Mouse (Mus musculus): ENCODE measurements around the gene Tulp2. TPM values are rescaled to one million over a fixed set of nuclear protein-coding genes. Genes with fewer than 3 reads are reported as not detected.

The Tulp2 gene
- total RNA-seq, 2 experiments from 2014 or later: 0.07 TPM; not detected in 1

Other genes starting within 250 kb of the Tulp2 start
Only the 30 nearest of the 36 such genes appear.
- gene Slc6a21, start 204.4 kb upstream of the Tulp2 start, total RNA-seq (2015): 0.10 TPM in 1 of 2 replicates, not detected in the other
- not detected in 2 replicates for gene Slc6a21, start 204.4 kb upstream of the Tulp2 start, total RNA-seq (2017)
- gene Trpm4, start 148.1 kb upstream of the Tulp2 start, total RNA-seq (2015): 1.0 and 1.8 TPM in 2 replicates
- 1.2 and 1.4 TPM in 2 replicates for gene Trpm4, start 148.1 kb upstream of the Tulp2 start, total RNA-seq (2017)
- gene Hrc, start 146.6 kb upstream of the Tulp2 start, total RNA-seq (2015): not detected in 2 replicates
- not detected in 2 replicates for gene Hrc, start 146.6 kb upstream of the Tulp2 start, total RNA-seq (2017)
- not detected in 2 replicates for gene Ppfia3, start 114.9 kb upstream of the Tulp2 start, total RNA-seq (2015)
- not detected in 2 replicates for gene Ppfia3, start 114.9 kb upstream of the Tulp2 start, total RNA-seq (2017)
- gene Lin7b, start 111.3 kb upstream of the Tulp2 start, total RNA-seq (2015): not detected in 2 replicates
- gene Lin7b, start 111.3 kb upstream of the Tulp2 start, total RNA-seq (2017): not detected in 2 replicates
- 105 and 107 TPM in 2 replicates for gene Snrnp70, start 86.1 kb upstream of the Tulp2 start, total RNA-seq (2015)
- gene Snrnp70, start 86.1 kb upstream of the Tulp2 start, total RNA-seq (2017): 387 and 490 TPM in 2 replicates
- not detected in 2 replicates for gene Kcna7, start 76.2 kb upstream of the Tulp2 start, total RNA-seq (2015)
- not detected in 2 replicates for gene Kcna7, start 76.2 kb upstream of the Tulp2 start, total RNA-seq (2017)
- 0.10 TPM in 1 of 2 replicates, not detected in the other for gene Ntf5, start 68.2 kb upstream of the Tulp2 start, total RNA-seq (2015)
- gene Ntf5, start 68.2 kb upstream of the Tulp2 start, total RNA-seq (2017): not detected in 2 replicates
- not detected in 2 replicates for gene Lhb, start 61.1 kb upstream of the Tulp2 start, total RNA-seq (2015)
- not detected in 2 replicates for gene Lhb, start 61.1 kb upstream of the Tulp2 start, total RNA-seq (2017)
- 22.6 and 26.2 TPM in 2 replicates for gene Gys1, start 47.0 kb upstream of the Tulp2 start, total RNA-seq (2015)
- gene Gys1, start 47.0 kb upstream of the Tulp2 start, total RNA-seq (2017): 22.3 and 24.4 TPM in 2 replicates
- gene Ruvbl2, start 43.8 kb upstream of the Tulp2 start, total RNA-seq (2015): 180 and 205 TPM in 2 replicates
- 170 and 193 TPM in 2 replicates for gene Ruvbl2, start 43.8 kb upstream of the Tulp2 start, total RNA-seq (2017)
- 1,479 and 1,608 TPM in 2 replicates for gene Ftl1, start 22.0 kb upstream of the Tulp2 start, total RNA-seq (2015)
- 770 and 961 TPM in 2 replicates for gene Ftl1, start 22.0 kb upstream of the Tulp2 start, total RNA-seq (2017)
- gene Bax, start 15.0 kb upstream of the Tulp2 start, total RNA-seq (2015): 20.7 and 21.5 TPM in 2 replicates
- 29.6 and 35.2 TPM in 2 replicates for gene Bax, start 15.0 kb upstream of the Tulp2 start, total RNA-seq (2017)
- gene Gm45808, start 4.9 kb downstream of the Tulp2 start, total RNA-seq (2015): not detected in 2 replicates
- gene Gm45808, start 4.9 kb downstream of the Tulp2 start, total RNA-seq (2017): not detected in 2 replicates
- gene Dhdh, start 6.9 kb downstream of the Tulp2 start, total RNA-seq (2015): 18.6 and 22.4 TPM in 2 replicates
- gene Dhdh, start 6.9 kb downstream of the Tulp2 start, total RNA-seq (2017): 18.1 and 20.7 TPM in 2 replicates
- 112 and 114 TPM in 2 replicates for gene Nucb1, start 28.5 kb downstream of the Tulp2 start, total RNA-seq (2015)
- gene Nucb1, start 28.5 kb downstream of the Tulp2 start, total RNA-seq (2017): 387 and 408 TPM in 2 replicates
- gene Ppp1r15a, start 44.4 kb downstream of the Tulp2 start, total RNA-seq (2015): 46.2 and 56.7 TPM in 2 replicates
- gene Ppp1r15a, start 44.4 kb downstream of the Tulp2 start, total RNA-seq (2017): 70.0 and 90.7 TPM in 2 replicates
- 0.67 TPM in 1 of 2 replicates, not detected in the other for gene Plekha4, start 44.5 kb downstream of the Tulp2 start, total RNA-seq (2015)
- gene Plekha4, start 44.5 kb downstream of the Tulp2 start, total RNA-seq (2017): 0.04 and 0.34 TPM in 2 replicates
- gene Hsd17b14, start 73.0 kb downstream of the Tulp2 start, total RNA-seq (2015): 0.22 and 5.5 TPM in 2 replicates
- 1.2 and 8.2 TPM in 2 replicates for gene Hsd17b14, start 73.0 kb downstream of the Tulp2 start, total RNA-seq (2017)
- 43.5 and 55.9 TPM in 2 replicates for gene Bcat2, start 88.3 kb downstream of the Tulp2 start, total RNA-seq (2015)
- gene Bcat2, start 88.3 kb downstream of the Tulp2 start, total RNA-seq (2017): 37.0 and 44.0 TPM in 2 replicates
- not detected in 2 replicates for gene Fgf21, start 133.6 kb downstream of the Tulp2 start, total RNA-seq (2015)
- gene Fgf21, start 133.6 kb downstream of the Tulp2 start, total RNA-seq (2017): not detected in 2 replicates
- gene Fut1, start 135.4 kb downstream of the Tulp2 start, total RNA-seq (2015): not detected in 2 replicates
- gene Fut1, start 135.4 kb downstream of the Tulp2 start, total RNA-seq (2017): not detected in 2 replicates
- gene Izumo1, start 139.9 kb downstream of the Tulp2 start, total RNA-seq (2015): 0.32 TPM in 1 of 2 replicates, not detected in the other
- gene Izumo1, start 139.9 kb downstream of the Tulp2 start, total RNA-seq (2017): 0.24 TPM in 1 of 2 replicates, not detected in the other
- 0.10 TPM in 1 of 2 replicates, not detected in the other for gene Rasip1, start 145.6 kb downstream of the Tulp2 start, total RNA-seq (2015)
- gene Rasip1, start 145.6 kb downstream of the Tulp2 start, total RNA-seq (2017): 0.08 TPM in 1 of 2 replicates, not detected in the other
- gene Mamstr, start 158.1 kb downstream of the Tulp2 start, total RNA-seq (2015): 0.64 TPM in 1 of 2 replicates, not detected in the other
- 0.12 TPM in 1 of 2 replicates, not detected in the other for gene Mamstr, start 158.1 kb downstream of the Tulp2 start, total RNA-seq (2017)
- not detected in 2 replicates for gene Fut2, start 184.5 kb downstream of the Tulp2 start, total RNA-seq (2015)
- gene Fut2, start 184.5 kb downstream of the Tulp2 start, total RNA-seq (2017): not detected in 2 replicates
- gene Ntn5, start 202.1 kb downstream of the Tulp2 start, total RNA-seq (2015): not detected in 2 replicates
- gene Ntn5, start 202.1 kb downstream of the Tulp2 start, total RNA-seq (2017): not detected in 2 replicates
- gene Sec1, start 212.5 kb downstream of the Tulp2 start, total RNA-seq (2015): not detected in 2 replicates
- not detected in 2 replicates for gene Sec1, start 212.5 kb downstream of the Tulp2 start, total RNA-seq (2017)
- gene Car11, start 218.0 kb downstream of the Tulp2 start, total RNA-seq (2015): not detected in 2 replicates
- not detected in 2 replicates for gene Car11, start 218.0 kb downstream of the Tulp2 start, total RNA-seq (2017)
- 3.6 and 5.6 TPM in 2 replicates for gene Dbp, start 223.2 kb downstream of the Tulp2 start, total RNA-seq (2015)
- 6.2 and 7.2 TPM in 2 replicates for gene Dbp, start 223.2 kb downstream of the Tulp2 start, total RNA-seq (2017)